Mouse (Mus musculus) heart, adult 9 months (tissue): ENCODE results near the gene E130208F15Rik.

Experiments used
- DNase-seq, 2 experiments: peaks; one replicate each; pipeline ENCODE4 v3.0.0; 2022; ENCODE audit warnings: low spot score in 2 of 2

E130208F15Rik gene

DNA sequence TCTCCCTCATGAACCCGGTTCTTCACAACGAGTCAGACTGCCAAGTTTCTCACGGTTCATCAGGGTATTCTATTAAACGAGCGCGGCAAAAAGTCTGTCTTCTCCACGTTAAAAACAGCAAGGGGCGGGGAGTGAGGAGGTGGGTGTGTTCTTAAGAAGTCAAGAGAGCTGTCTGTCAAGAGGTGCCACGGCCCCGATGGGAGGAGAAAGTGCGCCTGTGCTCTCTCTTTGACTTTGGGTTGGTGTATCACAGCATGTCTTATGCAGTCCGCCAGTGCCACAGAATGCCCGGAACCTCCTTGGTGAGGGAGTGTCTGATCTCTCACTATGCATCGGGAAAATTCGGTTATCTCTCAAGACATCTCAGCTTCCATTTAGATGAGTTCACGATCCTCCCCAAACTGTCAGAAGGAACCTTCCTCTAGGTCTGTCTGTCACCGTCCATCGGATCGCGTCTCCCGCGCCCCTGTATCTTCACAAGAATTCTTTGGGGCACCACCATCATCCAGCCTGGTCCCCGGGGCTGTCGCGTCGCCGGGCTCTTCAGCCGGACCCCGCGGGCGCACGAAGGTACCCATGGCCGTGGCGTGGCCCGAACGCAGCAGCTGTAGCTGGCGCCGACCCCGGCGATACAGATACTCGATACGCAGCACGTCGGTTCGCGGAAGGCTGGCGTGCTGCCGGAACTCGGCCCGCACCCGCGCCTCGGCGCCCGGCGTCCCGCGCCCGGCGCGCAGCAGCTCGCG lies at the start of gene E130208F15Rik:
TSS of gene E130208F15Rik (plus strand) at position 202 of the 746 bp plus-strand sequence.
- peak; percentile 67 to 71 for DNase-seq

DNA sequence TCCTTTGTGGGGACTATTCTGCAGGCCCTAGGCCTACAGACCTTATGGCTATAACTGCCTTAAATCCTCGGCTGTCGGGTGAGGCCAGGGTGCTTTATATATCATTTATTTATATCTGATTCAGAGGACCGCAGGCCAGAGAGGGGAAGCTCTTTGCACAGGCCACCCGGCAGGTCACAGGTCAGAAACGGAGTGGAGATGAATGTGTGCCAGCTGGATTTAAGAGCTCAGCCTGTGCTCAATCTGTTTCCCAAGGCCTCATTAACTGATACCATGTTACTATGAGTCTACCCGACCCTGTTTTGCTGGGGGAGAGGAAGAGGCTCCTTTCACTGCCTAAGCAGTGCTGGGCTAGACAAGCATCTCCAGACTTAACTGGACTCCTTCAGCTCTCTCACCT lies 47.2 kb upstream of the E130208F15Rik start:
- DNase-seq: no peak

GRCm38 (mm10) chr7:30278911-30279310 lies 42.6 kb upstream of the E130208F15Rik start:
- no peak for DNase-seq

- DNase-seq: no peak
Observed at GRCm38 (mm10) chr7:30279536-30279935, 42.0 kb upstream of the E130208F15Rik start.

DNA sequence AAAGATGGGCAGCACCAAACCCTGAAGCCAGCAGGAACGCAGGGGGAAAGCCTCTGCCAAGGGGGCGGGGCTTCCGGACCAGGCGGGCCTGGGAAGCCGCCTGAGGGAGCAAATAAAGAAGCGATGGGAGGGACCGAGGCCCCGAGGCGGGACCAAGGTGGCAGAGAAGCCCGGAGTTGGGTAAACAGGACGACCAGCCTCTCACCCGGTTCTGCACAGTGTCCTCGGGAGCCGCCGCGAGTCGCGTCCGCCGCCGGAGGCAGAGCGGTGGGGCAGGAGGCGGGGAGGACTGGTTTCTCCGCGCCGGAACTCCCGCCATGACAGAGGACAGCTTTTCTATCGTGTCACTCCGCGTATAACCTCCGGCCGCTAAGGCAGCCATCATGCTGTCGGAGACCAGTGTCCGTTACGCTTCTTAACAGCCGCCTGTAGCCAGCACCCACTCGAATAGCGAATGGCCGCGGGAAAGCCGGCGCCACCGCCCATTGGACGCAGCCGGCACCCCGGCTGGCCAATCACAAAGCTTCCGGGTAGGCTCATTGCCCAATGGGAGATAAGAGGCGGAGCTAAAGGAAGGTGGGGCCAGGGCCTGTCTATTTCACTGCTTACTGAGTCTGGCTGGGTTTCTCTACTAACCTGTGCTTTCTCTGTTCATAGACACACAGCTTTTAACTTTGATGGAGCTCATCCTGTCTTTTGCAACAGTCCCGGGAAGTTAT lies 41.4 kb upstream of the E130208F15Rik start, which contains the start of the genes Thap8 and Wdr62:
TSS of gene Thap8 (plus strand) at position 144 of the 719 bp plus-strand sequence.
TSS of gene Wdr62 (minus strand) at position 469 of the 719 bp plus-strand sequence.
- peak; percentile 92 to 93 for DNase-seq

DNA sequence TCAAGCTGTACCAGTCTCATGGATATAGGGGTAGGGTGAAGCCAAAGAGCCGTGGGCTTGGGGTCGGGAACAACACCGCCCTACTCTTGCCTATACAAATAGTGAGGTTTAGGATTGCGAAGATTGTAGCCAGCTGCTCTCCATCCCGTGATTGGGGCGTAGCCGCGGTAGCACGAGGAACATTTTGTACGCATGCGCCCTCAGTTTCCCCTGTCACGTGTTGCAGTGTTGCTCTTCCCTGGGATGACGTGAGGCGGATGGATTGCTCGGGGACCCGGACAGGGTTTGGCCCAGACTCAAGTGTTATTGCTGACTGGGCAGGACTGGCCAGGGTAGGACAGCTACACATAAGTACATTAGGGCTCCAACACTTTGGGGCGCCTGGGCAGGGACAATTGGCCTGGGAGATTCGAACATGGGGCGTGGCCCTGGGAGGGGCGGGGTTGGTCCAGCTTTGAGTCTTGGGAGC lies 40.8 kb upstream of the E130208F15Rik start:
- DNase-seq: peak; percentile 92 to 93

DNA sequence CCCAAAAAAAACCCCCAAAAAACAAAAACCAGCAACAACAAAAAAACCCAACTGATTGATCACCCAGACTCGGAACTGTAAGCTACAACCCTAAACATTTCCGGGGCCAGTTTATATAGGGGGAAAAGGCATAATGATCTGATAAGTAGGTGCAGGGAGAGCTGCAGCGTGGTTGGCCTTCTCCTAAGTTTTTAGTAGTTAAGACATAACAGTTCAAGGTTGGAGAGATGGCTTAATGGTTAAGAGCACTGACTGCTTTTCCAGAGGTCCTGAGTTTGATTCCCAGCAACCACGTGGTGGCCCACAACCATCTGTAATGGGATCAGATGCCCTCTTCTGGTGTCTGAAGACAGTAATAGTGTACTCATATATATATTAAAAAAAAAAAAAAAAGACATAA lies 40.0 kb upstream of the E130208F15Rik start:
- no peak for DNase-seq

- DNase-seq: peak in 1 of 2 experiments; percentile 17
Observed at GRCm38 (mm10) chr7:30282740-30283139, 38.8 kb upstream of the E130208F15Rik start.

GRCm38 (mm10) chr7:30286701-30287410 lies 34.7 kb upstream of the E130208F15Rik start:
- peak in 1 of 2 experiments; percentile 47 for DNase-seq

DNA sequence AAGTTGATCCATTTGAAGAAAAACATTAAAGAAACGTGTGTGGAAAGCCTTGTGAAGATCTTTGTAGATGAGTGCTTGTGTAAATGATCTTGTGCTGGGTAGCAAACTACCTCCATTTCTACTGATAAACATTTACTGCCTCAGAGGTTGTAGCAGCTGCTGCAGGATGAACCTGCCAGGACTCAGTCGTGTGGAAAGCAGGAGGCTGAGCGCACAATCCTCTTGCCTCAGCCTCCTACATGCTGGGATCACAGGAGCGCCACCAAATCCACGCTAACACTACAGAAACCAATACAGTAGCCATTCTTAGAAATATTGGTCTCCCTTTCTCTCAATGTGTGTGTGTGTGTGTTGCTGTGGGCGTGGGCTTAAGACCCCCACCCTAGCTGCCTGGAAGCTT lies 33.5 kb upstream of the E130208F15Rik start:
- no peak for DNase-seq

DNA sequence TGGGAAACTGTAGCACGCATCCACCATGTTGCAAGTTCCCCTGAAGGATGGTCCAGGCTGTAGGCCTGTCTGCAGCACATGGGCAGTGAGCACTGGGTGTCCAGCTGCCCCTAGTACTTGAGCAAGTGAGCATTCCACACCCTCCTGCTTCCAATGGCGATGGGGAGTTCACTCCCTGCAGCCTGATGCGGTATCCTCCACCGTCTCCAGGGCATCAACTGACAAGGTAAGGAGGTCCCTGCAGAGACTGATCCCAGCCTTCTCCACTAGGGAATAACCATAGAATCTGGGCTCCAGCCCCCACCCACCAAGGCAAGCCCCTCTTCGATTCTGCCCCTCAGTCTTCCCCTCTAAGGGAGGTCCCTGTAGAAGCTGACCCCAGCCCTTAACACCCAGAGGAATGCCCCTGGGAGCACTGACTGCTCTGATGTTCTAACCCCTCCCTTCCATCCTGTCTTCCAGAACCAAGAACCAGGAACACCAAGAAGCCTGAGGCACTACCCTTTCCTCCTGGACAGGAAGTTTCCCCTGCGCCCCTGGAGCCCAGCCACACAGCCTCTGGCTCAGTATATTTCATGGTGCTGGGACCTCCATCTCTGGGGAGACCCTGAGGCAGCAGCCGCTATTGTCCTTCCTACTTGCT lies 32.3 kb upstream of the E130208F15Rik start:
- no peak for DNase-seq

DNA sequence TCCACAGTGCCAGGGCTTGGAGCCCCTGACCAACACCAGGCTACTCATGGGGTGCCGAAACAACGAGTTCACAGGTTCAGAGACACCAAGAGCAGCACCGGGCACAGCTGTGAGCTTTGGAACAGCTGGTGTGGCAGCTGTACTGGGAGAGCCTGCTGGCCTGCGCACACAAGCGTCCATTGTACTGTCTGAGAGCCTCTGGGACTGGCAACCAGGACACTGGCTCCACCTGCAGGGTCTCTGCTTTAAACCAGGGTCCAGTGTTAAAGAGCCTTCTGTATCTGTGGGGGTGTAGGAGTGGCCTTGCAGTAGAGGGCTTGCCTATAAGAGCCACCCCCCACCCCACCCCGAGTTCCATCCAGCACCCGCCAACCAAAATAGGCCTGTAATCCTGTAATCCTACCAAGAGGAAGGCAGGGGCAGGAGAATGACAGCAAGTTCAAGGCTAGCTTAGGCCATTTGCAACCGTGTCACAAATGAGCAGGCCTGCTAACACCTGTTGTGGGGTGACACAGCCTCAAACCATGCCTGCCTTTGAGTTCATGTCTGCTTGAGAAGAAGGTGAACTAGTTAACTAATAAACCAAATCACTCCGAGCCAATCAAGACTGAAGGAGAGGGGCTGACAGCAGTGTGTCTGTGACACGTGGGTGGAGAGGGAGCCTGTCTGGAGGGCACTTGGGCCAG lies 31.7 kb upstream of the E130208F15Rik start:
- no peak for DNase-seq

GRCm38 (mm10) chr7:30291215-30292131 lies 30.1 kb upstream of the E130208F15Rik start, which contains the start of gene Clip3:
Gene Clip3, plus strand, starts transcription at chr7:30291728.
- DNase-seq: peak; percentile 66 to 67

GRCm38 (mm10) chr7:30293795-30294194 lies 27.7 kb upstream of the E130208F15Rik start:
- no peak for DNase-seq

DNA sequence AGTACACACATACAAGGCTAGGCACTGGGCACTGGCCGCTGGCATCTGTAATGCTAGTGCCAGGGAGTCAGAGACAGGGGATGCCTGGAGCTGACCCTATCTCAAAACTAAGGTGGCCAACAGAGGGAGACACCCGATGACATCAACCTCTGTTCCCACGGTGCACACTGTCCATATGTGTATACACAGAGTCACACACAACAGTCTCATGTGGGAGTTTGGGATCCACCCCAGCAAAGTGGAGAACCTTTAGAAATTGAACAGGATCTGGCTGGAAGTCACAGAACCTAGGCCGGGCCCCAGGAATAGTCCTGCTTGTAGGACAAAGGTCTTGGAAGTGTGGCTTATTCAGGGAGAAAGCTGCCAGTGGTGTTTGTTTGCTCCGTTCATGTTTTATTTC lies 27.2 kb upstream of the E130208F15Rik start:
- no peak for DNase-seq

GRCm38 (mm10) chr7:30295103-30295502 lies 26.4 kb upstream of the E130208F15Rik start:
- DNase-seq: peak; percentile 65 to 68

DNA sequence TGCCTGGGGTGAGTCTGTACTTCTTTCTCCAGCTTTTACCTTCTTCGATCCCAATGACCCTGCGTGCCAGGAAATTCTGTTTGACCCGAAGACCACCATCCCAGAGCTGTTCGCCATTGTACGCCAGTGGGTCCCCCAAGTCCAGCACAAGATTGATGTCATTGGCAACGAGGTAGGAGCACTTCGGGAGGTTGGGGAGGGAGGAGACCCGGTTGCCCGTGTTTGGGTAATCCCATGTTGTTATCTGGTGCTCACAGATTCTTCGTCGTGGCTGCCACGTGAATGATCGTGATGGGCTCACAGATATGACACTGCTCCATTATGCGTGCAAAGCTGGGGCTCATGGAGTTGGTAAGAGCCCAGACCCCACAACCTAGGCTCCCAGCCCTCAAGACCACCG lies 24.7 kb upstream of the E130208F15Rik start:
- no peak for DNase-seq

- no peak for DNase-seq
Observed at GRCm38 (mm10) chr7:30297266-30297665, 24.3 kb upstream of the E130208F15Rik start.

GRCm38 (mm10) chr7:30300914-30301313 lies 20.6 kb upstream of the E130208F15Rik start:
- DNase-seq: no peak
